Mouse (Mus musculus) spleen, postnatal 10 days (tissue): ENCODE results near the gene Daxx.

ENCODE experiments used
- DNase-seq, 2 experiments: peaks; one replicate each; pipeline ENCODE4 v3.0.0; 2021 to 2022; ENCODE audit warnings: low spot score in 2 of 2

Daxx gene

DNA sequence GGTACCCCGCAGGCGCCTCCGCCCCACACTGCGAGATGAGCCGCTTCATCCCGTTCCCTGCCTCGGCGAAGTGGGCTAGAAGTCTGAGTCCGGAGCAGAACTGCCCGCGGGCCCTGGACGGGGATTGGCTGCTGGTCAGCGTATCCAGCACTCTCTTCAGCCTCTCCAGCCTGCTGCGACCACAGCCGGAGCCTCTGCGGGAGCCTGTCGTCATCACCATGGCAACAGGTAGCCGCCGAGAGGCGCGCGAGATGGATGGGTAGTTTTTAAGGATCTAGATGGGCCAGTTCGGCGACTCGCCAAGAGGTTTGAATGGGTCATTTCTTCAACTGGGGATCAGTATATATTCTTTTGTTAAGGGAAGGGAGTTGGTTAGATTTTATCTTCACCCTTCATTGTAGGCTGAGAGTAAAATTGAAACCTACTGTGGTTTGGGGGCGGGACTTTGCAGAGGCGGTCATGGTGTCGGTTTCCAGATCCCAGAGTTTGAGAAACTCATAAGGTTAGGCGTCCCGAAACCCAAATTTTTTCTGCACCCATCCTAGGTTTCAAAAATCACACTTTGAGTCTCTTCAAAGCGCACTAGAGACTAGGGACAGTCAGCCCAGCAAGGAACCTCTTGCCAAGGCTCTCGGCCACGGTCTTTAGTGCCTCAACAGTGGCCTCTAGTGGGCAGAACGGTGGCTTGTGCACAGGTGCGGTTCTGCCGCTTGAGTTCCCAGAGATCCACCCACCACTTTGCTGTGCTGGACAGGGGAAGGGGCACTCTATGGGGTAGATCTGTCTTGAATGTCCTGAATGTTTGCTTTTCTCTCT lies 11.3 kb downstream of the Daxx start:
- peak; percentile 92 to 94 for DNase-seq

DNA sequence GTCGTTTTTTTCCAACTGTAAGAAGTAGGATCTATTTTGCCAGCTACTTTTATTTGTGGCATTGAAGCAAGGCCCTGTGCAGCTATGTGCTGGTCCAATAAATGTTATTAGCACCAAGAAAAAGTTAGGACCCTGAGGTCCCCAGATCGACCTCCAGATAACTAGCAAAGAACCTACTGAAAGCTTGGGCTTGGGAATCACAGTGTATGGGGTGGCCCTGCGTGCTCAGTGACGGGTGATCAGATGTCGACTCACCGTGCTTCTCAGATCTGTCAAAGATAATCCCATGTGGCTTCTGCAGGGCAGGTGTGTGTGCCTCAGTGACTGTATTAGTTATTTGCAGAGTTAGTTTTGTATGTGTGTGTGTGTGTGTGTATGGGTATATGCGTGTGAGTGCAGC lies 12.1 kb downstream of the Daxx start:
- no peak for DNase-seq

DNA sequence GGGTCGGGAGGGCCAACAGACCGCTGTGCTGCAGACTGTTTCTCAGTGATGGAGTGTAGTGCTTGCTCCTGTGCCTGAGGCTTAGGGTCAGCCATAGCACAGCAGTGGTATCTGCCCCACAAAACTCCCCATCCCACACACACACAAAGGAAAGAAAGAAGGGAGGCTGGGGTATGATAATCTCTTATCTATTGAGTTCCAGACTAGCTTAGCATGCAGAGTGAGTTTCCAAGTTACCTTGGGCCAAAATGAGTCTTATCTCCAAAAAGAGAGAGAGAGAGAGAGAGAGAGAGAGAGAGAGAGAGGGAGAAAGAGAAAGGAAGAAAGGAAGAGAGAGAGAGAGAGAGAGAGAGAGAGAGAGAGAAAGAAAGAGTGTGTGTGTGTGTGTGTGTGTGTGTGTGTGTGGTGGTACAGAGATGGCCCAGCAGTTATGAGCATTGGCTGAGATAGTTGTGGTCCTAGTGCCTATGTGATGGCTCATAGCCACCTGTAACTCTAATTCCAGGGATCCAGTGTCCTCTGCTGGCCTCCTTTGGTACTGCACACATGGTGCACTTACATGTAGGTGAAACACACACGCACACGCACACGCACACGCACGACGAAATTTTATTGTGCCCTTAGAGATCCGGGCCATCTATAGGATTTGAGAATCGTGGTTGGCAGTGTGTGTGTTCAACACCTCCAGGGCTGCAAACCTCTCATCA lies 15.5 kb downstream of the Daxx start:
- DNase-seq = peak; percentile 59 to 81

DNA sequence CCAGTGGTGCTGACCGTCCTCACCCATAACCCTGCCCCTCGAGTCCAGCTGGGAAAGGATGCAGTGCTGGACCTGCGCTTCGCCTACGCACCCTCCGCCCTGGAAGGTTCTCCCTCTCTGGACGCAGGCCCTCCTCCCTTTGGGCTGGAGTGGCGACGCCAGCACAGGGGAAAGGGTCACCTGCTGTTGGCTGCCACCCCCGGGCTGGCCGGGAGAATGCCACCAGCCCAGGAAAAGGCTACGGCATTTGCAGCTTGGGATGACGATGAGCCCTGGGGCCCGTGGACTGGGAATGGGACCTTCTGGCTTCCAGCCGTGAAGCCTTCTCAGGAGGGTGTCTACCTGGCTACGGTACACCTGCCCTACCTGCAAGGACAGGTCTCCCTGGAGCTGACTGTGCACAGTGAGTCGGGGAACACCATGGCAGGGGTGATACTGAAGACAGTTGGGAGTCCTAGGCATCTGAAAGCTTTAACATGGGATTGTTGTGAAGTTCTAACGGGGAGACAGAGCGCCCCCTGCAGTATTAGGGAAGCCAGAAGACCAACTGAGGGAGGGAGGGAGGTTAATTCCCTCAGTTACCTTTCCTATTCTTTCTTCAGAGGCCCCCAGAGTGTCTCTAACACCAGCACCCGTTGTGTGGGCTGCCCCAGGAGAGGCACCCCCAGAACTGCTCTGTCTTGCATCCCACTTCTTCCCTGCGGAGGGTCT lies 16.3 kb downstream of the Daxx start:
- DNase-seq = no peak

DNA sequence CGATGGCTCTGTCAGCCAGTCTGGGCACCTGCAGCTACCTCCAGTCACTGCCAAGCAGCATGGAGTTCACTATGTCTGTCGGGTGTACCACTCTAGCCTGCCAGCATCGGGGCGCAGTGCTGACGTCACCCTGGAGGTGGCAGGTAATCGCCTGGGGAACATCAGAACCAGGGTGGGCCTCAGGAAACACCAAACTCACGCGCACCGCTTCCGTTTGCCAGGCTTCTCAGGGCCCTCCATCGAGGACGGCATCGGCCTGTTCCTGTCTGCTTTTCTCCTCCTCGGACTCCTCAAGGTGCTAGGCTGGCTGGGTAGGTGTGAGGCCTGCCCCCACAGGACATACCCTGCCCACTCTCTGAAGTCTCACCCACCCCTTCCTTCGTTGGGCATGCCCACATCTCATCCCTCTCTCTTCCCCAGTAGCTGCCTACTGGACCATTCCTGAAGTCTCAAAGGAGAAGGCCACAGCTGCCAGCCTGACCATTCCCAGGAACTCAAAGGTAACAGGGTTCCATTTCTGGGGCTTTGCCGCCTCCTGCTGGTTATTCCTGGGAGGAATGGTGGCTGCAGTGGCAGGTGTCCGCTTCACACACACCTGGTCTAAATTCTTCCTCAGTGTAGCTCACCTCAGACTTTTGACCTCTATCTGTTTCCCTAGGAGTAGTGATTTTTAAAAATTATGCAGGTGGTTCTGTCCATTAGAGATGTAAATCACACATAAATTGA lies 17.2 kb downstream of the Daxx start:
- no peak for DNase-seq

DNA sequence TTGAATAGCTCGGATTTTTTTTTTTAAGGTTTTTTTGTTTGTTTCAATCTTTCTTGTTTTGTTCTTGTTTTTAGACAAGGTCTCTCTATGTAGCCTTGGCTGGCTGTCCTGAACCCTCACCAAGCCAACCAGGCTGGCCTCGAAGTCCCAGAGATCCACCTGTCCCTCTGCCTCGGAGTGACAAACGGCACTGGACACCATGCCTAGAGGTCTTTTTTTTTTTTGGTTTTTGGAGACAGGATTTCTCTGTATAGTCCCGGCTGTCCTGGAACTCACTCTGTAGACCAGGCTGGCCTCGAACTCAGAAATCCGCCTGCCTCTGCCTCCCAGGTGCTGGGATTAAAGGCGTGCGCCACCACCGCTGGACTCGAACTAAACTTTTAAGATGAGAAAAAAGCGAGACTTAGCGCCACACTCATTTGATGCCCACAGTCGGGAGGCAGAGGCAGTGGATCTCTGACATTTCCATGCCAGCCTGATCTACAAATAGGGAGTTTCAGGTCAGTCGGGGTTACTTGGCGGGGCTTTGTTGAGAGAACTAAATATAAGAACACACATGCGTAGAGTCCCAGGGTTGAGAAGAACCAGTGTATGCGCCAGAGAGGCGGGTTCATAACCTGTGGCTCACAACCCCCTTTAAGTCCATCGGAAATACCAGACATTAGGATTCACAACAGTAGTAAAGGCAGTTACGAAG lies 19.2 kb downstream of the Daxx start:
- DNase-seq = no peak

DNA sequence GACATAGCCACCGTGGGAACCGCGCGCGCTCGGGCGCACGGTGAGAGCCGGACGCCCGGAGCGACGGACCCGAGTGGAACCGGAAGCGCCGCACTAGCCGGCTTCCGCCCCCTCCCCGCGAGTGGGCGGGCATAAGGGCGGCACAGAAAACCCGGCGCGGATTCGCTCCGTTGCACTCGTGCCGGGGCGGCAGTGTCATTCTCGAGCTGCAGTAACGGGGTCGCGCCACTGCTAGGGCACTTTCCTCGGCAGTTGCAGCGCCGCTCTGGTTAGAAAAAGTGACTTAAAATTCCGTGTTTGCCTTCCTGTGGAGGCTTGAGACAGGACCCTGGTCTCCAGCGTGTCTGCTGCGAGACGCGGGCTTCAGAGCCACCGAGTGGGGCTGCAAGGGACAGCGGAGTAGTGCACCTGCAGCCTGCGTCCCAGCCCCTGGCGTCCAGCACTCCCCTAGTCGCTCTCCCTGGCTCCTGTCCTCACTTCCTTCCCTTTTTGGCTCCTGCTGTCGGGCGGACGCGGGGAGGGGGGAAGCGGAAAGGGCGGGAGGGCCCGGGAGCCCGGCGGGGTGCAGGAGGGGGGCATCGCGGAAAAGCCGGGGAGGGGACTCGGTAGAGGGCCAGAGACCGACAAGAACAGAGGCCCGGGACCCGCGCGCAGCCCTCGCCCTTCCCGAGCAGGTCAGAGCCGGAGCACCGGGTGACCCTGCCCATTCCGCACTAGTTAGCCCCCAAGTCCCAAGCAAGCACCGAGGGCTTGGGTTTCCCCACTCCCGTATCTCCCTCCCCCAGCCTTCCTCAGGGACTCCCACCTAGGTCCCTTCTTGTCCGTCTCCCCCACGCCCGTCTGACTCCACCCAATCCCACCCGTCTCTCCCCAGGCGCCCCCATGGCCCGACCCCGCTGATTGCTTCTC lies 20.4 kb downstream of the Daxx start, which contains the start of gene Rgl2:
Gene Rgl2, plus strand, starts transcription at position 173 of the 909 bp plus-strand sequence.
- DNase-seq = peak; percentile 97 to 99

DNA sequence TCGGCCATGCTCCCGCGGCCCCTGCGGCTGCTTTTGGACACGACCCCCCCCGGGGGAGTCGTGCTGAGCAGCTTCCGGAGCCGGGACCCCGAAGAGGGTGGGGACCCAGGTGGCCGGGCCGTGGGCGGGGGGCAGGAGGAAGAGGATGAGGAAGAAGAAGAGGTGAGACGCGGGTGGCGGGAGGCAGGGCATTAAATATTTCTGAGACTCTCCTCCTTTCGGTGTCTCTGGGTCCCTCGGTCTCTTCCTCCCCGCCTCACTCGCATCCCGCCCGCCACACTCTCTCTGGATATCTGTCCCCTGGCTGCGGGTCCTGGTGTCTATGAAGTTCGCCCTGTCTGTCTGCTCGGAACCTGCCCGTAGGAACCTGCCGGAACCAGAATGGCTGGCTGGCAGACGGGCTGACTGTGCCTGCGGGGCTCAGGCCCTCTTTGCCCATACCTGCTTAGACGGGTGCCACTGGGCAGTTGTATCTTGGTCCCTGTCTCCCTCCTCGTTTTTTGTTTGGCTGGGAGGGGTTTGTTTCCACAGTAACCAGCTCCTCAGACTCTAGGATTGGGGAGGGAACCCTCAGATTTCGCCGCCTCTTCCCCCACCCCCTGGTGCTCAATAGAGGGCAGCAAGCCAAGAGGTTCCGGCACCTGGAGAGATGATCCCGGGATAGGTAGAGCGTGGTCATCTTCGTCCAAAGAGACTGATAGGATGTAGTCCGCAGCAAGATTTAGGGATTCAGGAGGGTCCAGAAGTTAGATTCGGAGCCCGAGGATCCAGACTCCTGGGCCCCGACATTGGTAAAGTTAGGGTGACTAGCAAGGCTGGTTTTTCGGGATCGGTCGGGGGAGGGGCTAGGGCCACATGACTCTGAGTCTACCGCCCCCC lies 21.3 kb downstream of the Daxx start:
- DNase-seq = peak; percentile 64 to 66

DNA sequence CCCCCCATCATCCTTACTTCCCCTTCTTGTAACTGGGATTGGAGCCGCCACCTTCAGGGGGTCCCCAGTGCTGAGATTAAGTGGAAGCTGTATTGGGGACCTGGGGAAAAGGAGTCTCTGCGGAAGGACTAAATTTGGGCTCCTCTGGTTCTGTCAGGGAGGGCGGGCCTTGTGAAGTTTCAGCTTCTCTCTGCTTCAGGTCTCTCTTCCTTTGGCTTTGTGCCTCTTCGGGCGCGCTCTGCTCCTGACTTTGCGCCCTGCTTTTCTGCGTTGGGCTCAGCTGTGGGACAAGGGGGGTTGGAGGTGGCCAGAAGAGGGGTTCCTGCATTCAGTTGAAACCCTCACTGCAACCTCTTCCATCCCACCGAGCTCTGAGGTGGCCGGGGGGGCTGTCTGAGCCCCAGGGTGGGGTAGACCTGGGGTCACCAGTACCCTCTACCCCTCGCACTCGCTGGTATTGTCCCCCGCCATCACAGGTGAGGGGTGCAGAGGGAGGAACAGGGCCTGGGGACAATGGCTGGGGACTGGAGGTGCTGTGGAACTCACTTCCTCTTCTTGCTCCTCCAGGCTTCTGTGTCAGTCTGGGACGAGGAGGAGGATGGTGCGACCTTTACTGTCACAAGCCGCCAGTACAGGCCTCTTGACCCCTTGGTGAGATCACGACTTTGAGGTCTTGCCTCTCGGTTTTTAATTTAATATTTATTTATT lies 22.1 kb downstream of the Daxx start:
- DNase-seq = no peak

DNA sequence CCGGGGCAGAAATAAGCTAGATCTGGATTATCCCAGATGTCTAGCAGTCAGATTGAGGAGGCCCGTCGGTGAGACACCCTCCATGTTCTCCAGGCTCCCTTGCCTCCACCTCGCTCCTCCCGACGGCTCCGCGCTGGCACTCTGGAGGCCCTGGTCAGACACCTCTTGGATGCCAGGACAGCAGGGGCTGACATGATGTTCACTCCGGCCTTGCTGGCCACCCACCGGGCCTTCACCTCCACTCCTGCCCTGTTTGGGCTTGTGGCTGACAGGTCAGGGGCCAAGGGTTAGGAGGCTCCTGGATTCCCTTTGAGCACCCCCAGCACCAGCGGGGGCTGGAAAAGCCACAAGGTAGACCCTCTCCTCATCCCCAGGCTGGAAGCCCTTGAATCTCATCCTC lies 22.7 kb downstream of the Daxx start:
- DNase-seq = no peak

DNA sequence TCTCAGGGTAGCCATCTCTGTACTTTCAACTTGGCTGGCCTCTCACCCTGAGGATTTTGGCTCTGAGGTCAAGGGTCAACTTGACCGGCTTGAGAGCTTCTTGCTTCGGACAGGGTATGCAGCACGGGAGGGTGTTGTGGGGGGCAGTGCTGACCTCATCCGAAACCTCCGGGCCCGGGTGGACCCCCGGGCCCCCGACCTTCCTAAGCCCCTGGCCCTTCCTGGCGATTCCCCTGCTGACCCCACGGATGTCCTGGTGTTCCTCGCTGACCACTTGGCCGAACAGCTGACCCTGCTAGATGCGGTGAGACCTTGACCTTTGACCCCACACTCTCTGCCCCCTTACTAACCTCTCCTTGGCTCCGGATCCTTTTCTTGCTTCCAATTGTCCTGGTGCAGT lies 23.2 kb downstream of the Daxx start:
- DNase-seq = no peak

DNA sequence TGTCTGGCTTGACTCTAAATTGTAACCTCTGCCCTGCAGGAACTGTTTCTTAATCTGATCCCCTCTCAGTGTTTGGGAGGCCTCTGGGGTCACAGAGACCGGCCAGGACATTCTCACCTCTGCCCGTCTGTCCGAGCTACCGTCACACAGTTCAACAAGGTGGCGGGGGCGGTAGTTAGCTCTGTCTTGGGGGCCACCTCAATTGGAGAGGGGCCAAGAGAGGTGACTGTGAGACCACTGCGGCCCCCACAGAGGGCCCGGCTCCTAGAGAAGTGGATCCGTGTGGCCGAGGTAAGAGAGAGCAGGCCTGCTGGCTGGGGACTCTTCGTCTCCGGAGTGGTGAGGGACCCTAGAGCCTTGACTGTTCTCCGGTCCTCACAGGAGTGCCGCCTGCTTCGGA lies 23.8 kb downstream of the Daxx start:
- DNase-seq = no peak

DNA sequence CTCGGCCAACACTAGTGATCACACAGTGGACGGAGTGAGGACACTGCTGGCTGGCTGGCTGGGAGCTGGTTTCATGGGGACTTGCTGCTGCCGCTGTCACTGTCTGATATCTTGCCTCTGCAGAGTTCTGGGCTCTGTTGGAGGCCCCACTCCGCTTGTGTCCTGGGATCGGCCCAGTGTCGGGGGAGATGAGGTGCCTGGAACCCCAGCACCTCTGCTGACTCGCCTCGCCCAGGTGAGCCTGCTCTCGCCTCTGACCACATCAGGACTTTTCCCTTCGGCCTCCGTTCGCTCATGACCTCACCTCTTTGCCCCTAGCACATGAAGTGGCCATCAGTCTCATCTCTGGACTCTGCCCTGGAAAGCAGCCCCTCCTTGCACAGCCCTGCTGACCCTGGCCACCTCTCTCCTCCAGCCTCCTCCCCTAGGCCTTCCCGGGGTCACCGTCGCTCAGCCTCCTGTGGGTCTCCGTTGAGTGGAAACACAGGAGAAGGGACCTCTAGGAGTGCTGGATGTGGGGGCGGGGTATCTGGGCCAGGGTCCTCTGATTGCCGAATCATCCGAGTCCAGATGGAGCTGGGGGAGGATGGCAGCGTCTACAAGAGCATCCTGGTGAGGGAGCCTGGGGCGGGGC lies 26.3 kb downstream of the Daxx start:
- no peak for DNase-seq

DNA sequence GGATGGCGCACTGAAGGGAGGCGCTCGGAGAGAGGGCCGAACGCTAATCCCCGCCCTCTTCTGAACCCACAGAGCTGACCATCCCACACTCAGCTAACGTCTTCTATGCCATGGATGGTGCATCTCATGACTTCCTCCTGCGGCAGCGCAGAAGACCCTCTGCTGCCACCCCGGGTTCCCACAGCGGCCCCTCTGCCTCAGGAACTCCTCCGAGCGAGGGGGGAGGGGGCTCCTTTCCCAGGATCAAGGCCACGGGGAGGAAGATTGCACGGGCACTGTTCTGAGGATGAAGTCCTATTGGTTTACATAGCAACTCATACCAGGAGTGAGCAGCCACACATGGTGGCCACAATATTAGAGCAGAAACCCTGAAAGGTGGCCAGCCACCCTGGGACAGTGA lies 27.8 kb downstream of the Daxx start:
- DNase-seq = no peak

DNA sequence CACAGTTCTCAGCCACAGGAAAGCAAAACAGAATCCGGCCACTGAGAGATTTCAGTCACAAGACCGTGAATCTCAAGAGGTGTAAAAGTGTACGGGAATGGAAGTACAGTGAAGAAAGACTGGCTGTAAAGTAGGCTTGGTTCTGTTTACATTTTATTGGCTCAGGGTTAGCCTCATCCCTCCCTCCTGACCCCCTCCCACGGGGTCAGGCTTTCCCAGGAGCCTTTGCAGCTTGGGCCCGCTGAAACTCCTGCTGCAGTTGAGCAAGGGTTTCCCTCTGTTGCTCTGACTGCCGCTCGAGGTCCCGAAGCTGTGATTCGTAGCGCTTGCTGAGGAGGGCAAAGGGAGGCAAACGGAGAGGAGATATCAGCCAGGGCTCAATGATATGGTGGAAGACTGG lies 29.6 kb downstream of the Daxx start:
- no peak for DNase-seq

DNA sequence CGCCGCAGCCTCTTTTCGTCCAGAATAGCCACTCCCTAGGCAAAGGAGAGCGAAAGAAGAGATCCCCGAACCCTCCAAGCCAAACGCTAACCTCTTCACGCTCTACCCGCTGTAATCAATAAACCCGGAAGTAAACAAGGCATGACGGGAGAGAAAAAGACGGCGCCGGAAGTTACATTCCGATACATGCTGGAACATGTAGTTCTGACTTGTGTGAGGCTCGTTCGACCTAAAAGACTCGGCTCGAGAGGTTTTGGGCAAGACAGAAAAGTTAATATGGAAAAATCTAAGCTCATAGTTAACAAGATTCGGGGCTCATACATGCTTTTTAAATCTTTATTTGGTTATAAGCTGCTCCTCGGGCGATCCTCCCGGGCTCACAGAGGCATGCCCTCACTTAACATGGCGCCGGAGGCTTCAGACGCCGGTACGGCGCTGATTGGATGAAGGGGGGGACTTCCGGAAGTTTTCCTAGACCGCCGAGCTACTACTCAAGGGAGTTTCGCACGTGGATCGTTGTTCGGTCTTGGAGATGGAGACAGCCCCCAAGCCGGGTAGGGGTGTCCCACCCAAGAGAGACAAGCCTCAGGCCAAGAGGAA lies 31.1 kb downstream of the Daxx start, which contains the start of the genes Pfdn6 and Wdr46:
Gene Pfdn6, minus strand, starts transcription at position 138 of the 600 bp plus-strand sequence.
Gene Wdr46, plus strand, starts transcription at position 455 of the 600 bp plus-strand sequence.
- DNase-seq = peak; percentile 89 to 93

DNA sequence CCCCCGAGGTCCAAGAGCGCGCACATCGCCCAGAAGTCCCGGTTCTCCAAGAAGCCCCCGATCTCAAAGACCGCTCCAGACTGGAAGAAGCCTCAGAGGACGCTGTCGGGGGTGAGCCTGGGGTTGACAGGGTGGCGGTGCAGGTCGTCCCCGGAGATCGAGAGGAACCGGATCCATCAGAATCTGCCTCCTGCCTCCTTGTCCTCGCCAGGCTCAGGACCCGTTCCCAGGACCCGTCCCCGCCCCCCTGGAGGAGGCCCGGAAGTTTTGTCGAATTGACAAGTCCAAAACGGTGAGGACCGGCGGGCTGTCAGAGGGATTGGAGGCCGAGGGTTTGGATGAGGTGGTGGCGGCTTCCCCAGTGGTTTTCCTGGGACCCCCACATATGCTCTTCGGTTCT lies 31.8 kb downstream of the Daxx start:
- DNase-seq = peak in 1 of 2 experiments; percentile 58
